Mouse (Mus musculus) megakaryocyte, embryonic 14.5 days (primary cell): Measurements from ENCODE around the gene Slc4a4. TPM values are rescaled to one million over a fixed set of nuclear protein-coding genes. Genes with fewer than 3 reads are reported as not detected.

Experiments
- H3K27me3 ChIP-seq: replicated peaks from 2 replicates; pipeline ENCODE3; 2012; ENCODE audit warnings: inconsistent platforms
- H3K36me3 ChIP-seq: replicated peaks from 2 replicates; pipeline ENCODE3; 2012; ENCODE audit warnings: low read length, inconsistent platforms, mixed read lengths
- H3K4me1 ChIP-seq: 2 replicates; pipeline ENCODE4 v1.6.1; 2012; ENCODE audit warnings: inconsistent platforms
- H3K4me3 ChIP-seq: replicated peaks from 2 replicates; pipeline ENCODE3; 2012; ENCODE audit warnings: moderate library complexity, mild to moderate bottlenecking, inconsistent platforms
- H3K9me3 ChIP-seq: 2 replicates; pipeline ENCODE4 v1.6.1; 2012; ENCODE audit warnings: inconsistent platforms
- FLI1 ChIP-seq: IDR thresholded peaks from 2 replicates; pipeline ENCODE4 v1.6.1; 2012; ENCODE audit warnings: low read length, inconsistent platforms, mixed read lengths
- GATA1 ChIP-seq: IDR thresholded peaks from 3 replicates; pipeline ENCODE4 v1.6.1; 2012; ENCODE audit warnings: mixed read lengths, low read length, inconsistent platforms, borderline replicate concordance
- polyA plus RNA-seq: library from polyadenylated mRNA; stranded (reverse); fragments of >175 nt; gene quantifications from 2 replicates; pipeline ENCODE4 v1.2.3, GENCODE M21; 2012; ENCODE audit warnings: low replicate concordance; ENCODE audit not compliant: insufficient read depth

Gene Slc4a4
- polyA plus RNA-seq, 1 experiment, result not detected

GRCm38 (mm10) chr5:88912629-88913028 is 26.0 kb downstream of the Slc4a4 start:
- H3K9me3 ChIP-seq, result peaks cover 22% of the 10 kb centered on the region
- peaks cover 6% of the 10 kb centered on the region for H3K4me1 ChIP-seq
- no peak overlapping the region for H3K4me3 ChIP-seq
- H3K36me3 ChIP-seq, result no peaks in the 10 kb centered on the region
- H3K27me3 ChIP-seq, result peaks cover 26% of the 10 kb centered on the region
- TF ChIP-seq GATA1 (no peak), FLI1 (no peak)

- no peak for TF ChIP-seq FLI1
- TF ChIP-seq GATA1, result no peak
- H3K9me3 ChIP-seq, result peaks cover 15% of the 10 kb centered on the region
- no peaks in the 10 kb centered on the region for H3K36me3 ChIP-seq
- no peak overlapping the region for H3K4me3 ChIP-seq
- peaks cover 13% of the 10 kb centered on the region for H3K27me3 ChIP-seq
- H3K4me1 ChIP-seq, result no peaks in the 10 kb centered on the region
Measured at GRCm38 (mm10) chr5:88915082-88915481, 28.5 kb downstream of the Slc4a4 start.

GRCm38 (mm10) chr5:88916501-88916971 is 29.9 kb downstream of the Slc4a4 start:
- peaks cover 14% of the 10 kb centered on the region for H3K9me3 ChIP-seq
- TF ChIP-seq FLI1, result no peak
- TF ChIP-seq GATA1, result no peak
- peaks cover 11% of the 10 kb centered on the region for H3K27me3 ChIP-seq
- H3K4me1 ChIP-seq, result no peaks in the 10 kb centered on the region
- no peak overlapping the region for H3K4me3 ChIP-seq
- no peaks in the 10 kb centered on the region for H3K36me3 ChIP-seq

- peaks cover 9% of the 10 kb centered on the region for H3K27me3 ChIP-seq
- TF ChIP-seq GATA1, result no peak
- no peak for TF ChIP-seq FLI1
Measured at GRCm38 (mm10) chr5:88917221-88917620, 30.6 kb downstream of the Slc4a4 start.

GRCm38 (mm10) chr5:88917630-88918029 is 31.0 kb downstream of the Slc4a4 start:
- Histone ChIP-seq H3K36me3 (no peaks in the 10 kb centered on the region), H3K27me3 (peaks cover 9% of the 10 kb centered on the region), H3K9me3 (peaks cover 4% of the 10 kb centered on the region), H3K4me1 (no peaks in the 10 kb centered on the region), H3K4me3 (no peak overlapping the region)
- TF ChIP-seq GATA1, result no peak

More at GRCm38 (mm10) chr5:88917221-88917620, 30.6 kb downstream of the Slc4a4 start:
- Histone ChIP-seq H3K4me1 (no peaks in the 10 kb centered on the region), H3K9me3 (peaks cover 7% of the 10 kb centered on the region), H3K36me3 (no peaks in the 10 kb centered on the region), H3K4me3 (no peak overlapping the region)

- TF ChIP-seq FLI1, result no peak
- TF ChIP-seq GATA1, result no peak
- no peaks in the 10 kb centered on the region for H3K4me1 ChIP-seq
- H3K4me3 ChIP-seq, result no peak overlapping the region
- H3K27me3 ChIP-seq, result peaks cover 9% of the 10 kb centered on the region
- H3K36me3 ChIP-seq, result no peaks in the 10 kb centered on the region
- peaks cover 3% of the 10 kb centered on the region for H3K9me3 ChIP-seq
Measured at GRCm38 (mm10) chr5:88918538-88918937, 31.9 kb downstream of the Slc4a4 start.

GRCm38 (mm10) chr5:88925576-88925975 is 39.0 kb downstream of the Slc4a4 start:
- peaks cover 8% of the 10 kb centered on the region for H3K4me1 ChIP-seq
- no peak overlapping the region for H3K4me3 ChIP-seq
- no peaks in the 10 kb centered on the region for H3K36me3 ChIP-seq
- peaks cover 22% of the 10 kb centered on the region for H3K27me3 ChIP-seq
- no peaks in the 10 kb centered on the region for H3K9me3 ChIP-seq
- no peak for TF ChIP-seq GATA1
- TF ChIP-seq FLI1, result no peak

GRCm38 (mm10) chr5:88928201-88928916 is 41.7 kb downstream of the Slc4a4 start:
- Histone ChIP-seq H3K27me3 (peaks cover 36% of the 10 kb centered on the region), H3K4me1 (peaks cover 12% of the 10 kb centered on the region), H3K4me3 (peak overlapping the region; percentile 83), H3K9me3 (no peaks in the 10 kb centered on the region), H3K36me3 (no peaks in the 10 kb centered on the region)
- TF ChIP-seq FLI1, result no peak
- no peak for TF ChIP-seq GATA1

GRCm38 (mm10) chr5:88929392-88930094 is 42.9 kb downstream of the Slc4a4 start:
- Histone ChIP-seq H3K4me1 (peaks cover 20% of the 10 kb centered on the region), H3K36me3 (no peaks in the 10 kb centered on the region), H3K4me3 (peak overlapping the region; percentile 6), H3K9me3 (no peaks in the 10 kb centered on the region), H3K27me3 (peaks cover 43% of the 10 kb centered on the region)
- TF ChIP-seq GATA1, result no peak
- no peak for TF ChIP-seq FLI1

GRCm38 (mm10) chr5:88930129-88930528 is 43.5 kb downstream of the Slc4a4 start:
- Histone ChIP-seq H3K4me1 (peaks cover 22% of the 10 kb centered on the region), H3K4me3 (no peak overlapping the region), H3K9me3 (no peaks in the 10 kb centered on the region), H3K27me3 (peaks cover 43% of the 10 kb centered on the region), H3K36me3 (no peaks in the 10 kb centered on the region)
- no peak for TF ChIP-seq FLI1
- TF ChIP-seq GATA1, result no peak
